Mouse (Mus musculus) ES-E14 (cell line): ENCODE measurements around the gene Gdf15. TPM values are rescaled to one million over a fixed set of nuclear protein-coding genes. Genes with fewer than 3 reads are reported as not detected.

Experiments used
- DNase-seq: peaks from one replicate; pipeline ENCODE4 v3.0.0-alpha.2; 2013; ENCODE audit warnings: low read depth, low spot score
- H3K27ac ChIP-seq: 2 replicates; pipeline ENCODE4 v1.5.1; 2012; ENCODE audit warnings: low read depth, mild to moderate bottlenecking, low read length, moderate library complexity, mixed read lengths; ENCODE audit not compliant: poor library complexity, insufficient read depth, severe bottlenecking
- H3K36me3 ChIP-seq: 2 replicates; pipeline ENCODE4 v1.6.1; 2012; ENCODE audit warnings: mild to moderate bottlenecking, low read length, moderate library complexity, mixed read lengths; ENCODE audit not compliant: control insufficient read depth, poor library complexity, insufficient read depth, severe bottlenecking
- H3K4me1 ChIP-seq, 2 experiments: fragments of 150-350 bp in 1 of 2; sonication (generic) in 1 of 2; 2 replicates each; pipeline ENCODE4 v1.6.1; 2012; ENCODE audit warnings: low read length in 2 of 2, mild to moderate bottlenecking in 1 of 2, mixed read lengths in 1 of 2; ENCODE audit not compliant: control insufficient read depth in 2 of 2, insufficient read depth in 2 of 2, poor library complexity in 1 of 2
- H3K4me3 ChIP-seq, 2 experiments: fragments of 150-350 bp in 1 of 2; sonication (generic) in 1 of 2; 2 replicates each; pipeline ENCODE4 v1.5.1; 2012; ENCODE audit warnings: low read length in 2 of 2, low read depth in 1 of 2, mild to moderate bottlenecking in 1 of 2, mixed read lengths in 1 of 2; ENCODE audit not compliant: insufficient read depth in 1 of 2, poor library complexity in 1 of 2, severe bottlenecking in 1 of 2
- H3K9ac ChIP-seq: 2 replicates; pipeline ENCODE4 v1.6.1; 2012; ENCODE audit warnings: low read depth, mild to moderate bottlenecking, low read length, mixed read lengths; ENCODE audit not compliant: poor library complexity, insufficient read depth, severe bottlenecking
- H3K9me3 ChIP-seq: fragments of 150-350 bp; sonication (generic); 2 replicates; pipeline ENCODE4 v1.6.1; 2012; ENCODE audit warnings: low read depth, mild to moderate bottlenecking, low read length; ENCODE audit not compliant: control insufficient read depth, insufficient read depth
- CHD2 ChIP-seq: IDR thresholded peaks from 2 replicates; pipeline ENCODE4 v1.6.1; 2014; ENCODE audit warnings: mild to moderate bottlenecking, low read depth, low read length, inconsistent platforms
- HCFC1 ChIP-seq: IDR thresholded peaks from 2 replicates; pipeline ENCODE4 v1.6.1; 2012; ENCODE audit warnings: low read length, inconsistent platforms, borderline replicate concordance; ENCODE audit not compliant: insufficient read depth
- MAFK ChIP-seq: IDR thresholded peaks from 2 replicates; pipeline ENCODE4 v1.6.1; 2014; ENCODE audit warnings: mild to moderate bottlenecking, low read depth, low read length, inconsistent platforms; ENCODE audit not compliant: insufficient read depth
- ZC3H11A ChIP-seq: IDR thresholded peaks from 2 replicates; pipeline ENCODE4 v1.6.1; 2012; ENCODE audit warnings: low read depth, mild to moderate bottlenecking, inconsistent platforms, low read length, borderline replicate concordance
- ZNF384 ChIP-seq: IDR thresholded peaks from 2 replicates; pipeline ENCODE4 v1.6.1; 2012; ENCODE audit warnings: low read depth, low read length, inconsistent platforms
- in situ Hi-C, 2 experiments: fragments of 600-800 bp; cut with MboI; formaldehyde crosslinking; loops; one replicate each; pipeline ENCODE4 v1.15.1; 2025; ENCODE audit warnings: low sequenced_read_pairs in 2 of 2, inconsistent platforms in 1 of 2; ENCODE audit not compliant: unreplicated experiment in 2 of 2
- total RNA-seq: library from RNA; depleted of rRNA; stranded (reverse); fragments of 300-350 nt; gene quantifications from 2 replicates; pipeline ENCODE4 v1.2.3, GENCODE M21; 2012

Gdf15 gene
- total RNA-seq, 1 experiment = 7.0 TPM

GRCm38 (mm10) chr8:70604558-70604957 is 27.7 kb downstream of the Gdf15 start:
- no peak for DNase-seq
- TF ChIP-seq ZNF384 (no peak), ZC3H11A (no peak), HCFC1 (no peak), CHD2 (no peak), MAFK (no peak)
- Histone ChIP-seq H3K36me3 (peaks cover 11% of the 10 kb centered on the region), H3K27ac (no peak overlapping the region), H3K9ac (no peak overlapping the region), H3K4me3 (no peak overlapping the region), H3K9me3 (no peaks in the 10 kb centered on the region), H3K4me1 (peaks cover 0 to 39% of the 10 kb centered on the region in 2 experiments; a peak in 2 of 4 replicates)
- in situ Hi-C loops = no loop called here

DNA sequence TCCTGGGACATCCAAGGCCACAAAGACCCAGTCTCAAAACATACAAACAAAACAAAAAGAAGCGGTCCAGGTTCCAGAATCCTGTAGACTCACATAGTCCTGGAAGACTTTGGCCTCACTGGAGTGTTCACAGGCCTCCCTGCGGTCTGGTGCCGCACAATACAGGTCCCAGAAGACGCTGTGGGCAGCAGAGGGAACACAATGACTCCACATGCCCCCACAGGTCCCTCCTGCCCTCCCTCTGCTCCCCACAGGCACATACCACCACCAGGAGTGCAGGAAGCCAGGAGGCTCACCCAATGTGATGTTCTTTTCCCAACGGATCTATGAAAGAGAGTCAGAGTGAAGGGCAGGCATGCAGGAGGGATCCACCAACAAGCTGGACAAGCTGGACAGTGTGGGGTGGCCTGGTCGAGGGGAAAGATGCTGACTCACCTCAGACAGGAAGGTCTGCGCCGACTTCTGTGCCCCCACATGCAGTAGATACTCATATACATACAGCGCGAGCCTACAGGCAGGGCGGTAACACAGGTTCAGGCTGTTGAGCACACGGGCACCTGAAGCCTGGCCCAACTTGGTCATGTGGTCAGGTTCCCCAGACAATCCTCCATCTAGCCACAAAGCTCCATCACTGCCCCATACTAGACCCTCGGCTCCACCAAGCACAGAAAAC is 30.0 kb downstream of the Gdf15 start:
- DNase-seq = no peak
- TF ChIP-seq ZC3H11A (no peak), CHD2 (no peak), HCFC1 (no peak), ZNF384 (no peak)
- in situ Hi-C loops = no loop called here
- peaks cover 0 to 43% of the 10 kb centered on the region in 2 experiments; a peak in 2 of 4 replicates for H3K4me1 ChIP-seq
- peak overlapping the region; percentile 28; the same call in 1 of the 2 replicates for H3K9ac ChIP-seq
- peak overlapping the region; percentile 47; the same call in 1 of the 2 replicates for H3K27ac ChIP-seq
- peaks cover 28% of the 10 kb centered on the region for H3K36me3 ChIP-seq
- no peak overlapping the region for H3K4me3 ChIP-seq
- no peaks in the 10 kb centered on the region for H3K9me3 ChIP-seq

- TF ChIP-seq ZNF384 (no peak), HCFC1 (no peak), CHD2 (no peak), MAFK (no peak), ZC3H11A (no peak)
- H3K4me3 ChIP-seq = no peak overlapping the region
- H3K4me1 ChIP-seq = peaks cover 0 to 39% of the 10 kb centered on the region in 2 experiments; a peak in 2 of 4 replicates
- H3K9me3 ChIP-seq = no peaks in the 10 kb centered on the region
- no peak overlapping the region for H3K9ac ChIP-seq
- H3K27ac ChIP-seq = no peak overlapping the region
- H3K36me3 ChIP-seq = peaks cover 37% of the 10 kb centered on the region
- DNase-seq = no peak
- in situ Hi-C loops = no loop called here
Observed at GRCm38 (mm10) chr8:70601271-70601649, 31.0 kb downstream of the Gdf15 start.

DNA sequence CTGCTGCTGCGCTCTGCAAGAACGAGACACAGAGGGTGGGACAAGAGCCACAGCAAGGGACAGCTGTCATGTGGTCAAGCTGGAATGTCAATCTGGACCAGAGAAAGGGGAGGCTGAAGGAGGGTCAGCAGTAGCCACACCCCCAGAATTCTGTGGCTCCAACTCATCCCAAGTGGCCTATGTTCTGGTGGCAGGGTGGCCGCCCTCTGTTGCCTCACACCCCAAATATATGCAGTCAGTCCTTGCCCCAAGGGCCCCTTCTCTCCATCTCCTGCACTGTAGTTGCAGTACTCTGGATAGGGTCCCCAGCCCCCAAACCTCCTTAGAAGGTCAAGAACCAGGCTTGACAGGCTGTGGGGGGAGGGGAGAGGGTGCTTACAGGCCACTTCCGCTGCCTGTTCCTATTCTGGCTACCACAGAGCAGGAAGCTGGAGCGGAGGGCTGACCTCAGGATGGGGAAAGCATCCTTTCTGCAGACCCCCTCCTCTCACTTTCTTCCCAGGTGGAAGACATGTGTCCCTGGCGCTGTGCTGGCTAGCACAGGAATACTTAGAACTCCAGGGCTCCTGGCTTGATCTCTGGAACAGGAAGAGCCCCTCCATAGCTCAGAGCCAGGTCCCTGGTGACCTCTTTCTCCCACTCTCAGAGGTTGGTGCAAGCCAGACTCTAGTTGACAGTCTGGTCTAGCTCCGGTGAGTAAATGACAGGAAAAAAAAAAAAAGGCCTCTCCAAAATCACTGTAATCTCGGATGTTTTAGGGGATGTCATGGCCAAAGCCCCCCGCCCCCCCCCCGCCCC is 31.6 kb downstream of the Gdf15 start:
- DNase-seq = no peak
- in situ Hi-C loops = no loop called here
- Histone ChIP-seq H3K4me3 (no peak overlapping the region), H3K27ac (no peak overlapping the region), H3K9ac (no peak overlapping the region), H3K36me3 (peaks cover 43% of the 10 kb centered on the region), H3K4me1 (peaks cover 0 to 44% of the 10 kb centered on the region in 2 experiments; a peak in 2 of 4 replicates), H3K9me3 (no peaks in the 10 kb centered on the region)
- TF ChIP-seq ZC3H11A (no peak), HCFC1 (no peak), MAFK (no peak), ZNF384 (no peak), CHD2 (no peak)
